Mouse (Mus musculus): ENCODE results near the gene Mrps35. TPM values are rescaled to one million over a fixed set of nuclear protein-coding genes. Genes with fewer than 3 reads are reported as not detected.
A peak's percentile ranks its signal among the peaks of the same experiment; 100 is the strongest.

Gene Mrps35
- polyA plus RNA-seq, 2 experiments: 33.4 to 104 TPM

DNA sequence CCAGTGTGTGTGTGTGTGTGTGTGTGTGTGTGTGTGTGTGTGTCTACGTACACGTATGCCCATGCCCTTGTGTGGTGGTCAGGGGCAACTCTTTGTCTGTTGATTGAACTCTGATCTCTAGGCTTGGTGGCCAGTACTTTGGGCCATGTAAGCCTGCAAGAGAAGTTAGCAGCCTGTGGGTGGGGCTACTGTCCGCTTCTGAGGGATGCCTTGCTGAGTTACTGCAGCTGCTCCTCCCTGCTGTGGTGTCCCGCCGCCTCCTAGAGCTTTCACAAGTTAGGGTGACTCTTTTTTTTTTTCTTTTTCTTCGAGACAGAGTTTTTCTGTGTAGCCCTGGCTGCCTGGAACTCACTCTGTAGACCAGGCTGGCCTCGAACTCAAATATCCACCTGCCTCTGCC, 16.8 kb downstream of the Mrps35 start:
- no peak overlapping the region for H3K4me2 ChIP-seq (replicated peaks; ENCODE audit: low read depth, low read length, severe bottlenecking)
- WGBS: 76% methylated on average over 7 of the region's 7 CpGs
- no peaks in the 10 kb centered on the region for H3K27me3 ChIP-seq (ENCODE audit: control insufficient read depth, insufficient read depth, low read length)
- peaks cover 7% of the 10 kb centered on the region; the same call in 1 of the 2 replicates for H3K4me1 ChIP-seq (ENCODE audit: control insufficient read depth, insufficient read depth, low read length)
- no peak for DNase-seq (ENCODE audit: low spot score)
- no peak overlapping the region for H3K9ac ChIP-seq (ENCODE audit: low read depth, low read length, severe bottlenecking)
- H3K27ac ChIP-seq (replicated peaks; ENCODE audit: low read depth, low read length): no peak overlapping the region
- H3K4me3 ChIP-seq (replicated peaks; ENCODE audit: low read length): no peak overlapping the region
- no peak for ATAC-seq (ENCODE audit: low FRiP score, low read depth)
- peaks cover 58% of the 10 kb centered on the region for H3K36me3 ChIP-seq (ENCODE audit: control insufficient read depth, insufficient read depth, low read length)
- no peak for TF ChIP-seq POLR2A (IDR thresholded peaks at IDR 0.05; ENCODE audit: borderline replicate concordance, extremely low read depth, insufficient read depth, insufficient read length)
- H3K9me3 ChIP-seq (ENCODE audit: control insufficient read depth, low read length): no peaks in the 10 kb centered on the region

DNA sequence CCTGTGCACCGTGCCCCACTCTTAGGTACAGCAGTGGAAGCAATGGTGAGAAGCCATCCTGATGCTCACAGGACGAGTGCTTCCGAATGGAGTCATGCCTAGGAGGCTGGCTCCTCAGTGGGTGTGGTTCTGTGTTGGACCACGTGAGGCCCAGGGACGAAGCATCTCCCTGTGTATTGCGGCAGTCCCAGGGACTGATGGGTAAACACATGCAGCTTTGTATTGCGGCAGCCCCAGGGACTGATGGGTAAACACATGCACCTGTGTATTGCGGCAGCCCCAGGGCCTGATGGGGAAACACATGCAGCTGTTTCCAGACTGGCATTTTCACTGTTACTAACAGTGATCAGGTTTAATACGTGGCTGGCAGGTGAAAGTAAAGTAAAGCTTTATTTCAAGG, 19.1 kb downstream of the Mrps35 start:
- Histone ChIP-seq H3K4me2 (replicated peaks; ENCODE audit: low read depth, low read length, severe bottlenecking) (no peak overlapping the region), H3K27me3 (ENCODE audit: control insufficient read depth, insufficient read depth, low read length) (no peaks in the 10 kb centered on the region), H3K9ac (ENCODE audit: low read depth, low read length, severe bottlenecking) (no peak overlapping the region), H3K36me3 (ENCODE audit: control insufficient read depth, insufficient read depth, low read length) (peaks cover 48% of the 10 kb centered on the region), H3K27ac (replicated peaks; ENCODE audit: low read depth, low read length) (no peak overlapping the region), H3K9me3 (ENCODE audit: control insufficient read depth, low read length) (no peaks in the 10 kb centered on the region), H3K4me3 (replicated peaks; ENCODE audit: low read length) (no peak overlapping the region), H3K4me1 (ENCODE audit: control insufficient read depth, insufficient read depth, low read length) (peaks cover 10% of the 10 kb centered on the region)
- no peak for TF ChIP-seq POLR2A (IDR thresholded peaks at IDR 0.05; ENCODE audit: borderline replicate concordance, extremely low read depth, insufficient read depth, insufficient read length)
- ATAC-seq (ENCODE audit: low FRiP score, low read depth) (no peak; the same call in 1 of the 2 replicates), DNase-seq (ENCODE audit: low spot score) (no peak)
- 55% methylated on average over 9 of the region's 9 CpGs for WGBS

DNA sequence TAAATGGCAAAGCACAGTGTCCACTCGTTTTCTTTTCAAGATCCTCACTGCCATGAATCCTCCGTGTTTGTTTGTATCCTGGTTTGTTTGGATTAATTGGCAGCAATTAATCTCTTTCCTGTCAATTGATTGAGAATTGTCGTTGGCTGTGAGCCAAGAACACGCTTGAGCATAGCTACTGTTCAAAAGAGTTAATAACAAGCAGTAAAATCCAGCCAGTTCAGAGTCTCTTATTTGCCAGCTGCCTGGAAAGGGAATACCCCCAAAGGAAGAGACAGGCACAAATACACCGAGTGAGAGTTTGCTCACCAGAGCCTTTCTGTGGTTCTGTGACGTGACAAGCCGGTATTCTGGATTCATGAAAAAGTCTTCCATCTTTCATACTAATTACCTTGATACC, 19.5 kb downstream of the Mrps35 start:
- 38% methylated on average over 7 of the region's 7 CpGs for WGBS
- no peak for TF ChIP-seq POLR2A (IDR thresholded peaks at IDR 0.05; ENCODE audit: borderline replicate concordance, extremely low read depth, insufficient read depth, insufficient read length)
- no peak overlapping the region for H3K4me2 ChIP-seq (replicated peaks; ENCODE audit: low read depth, low read length, severe bottlenecking)
- H3K27ac ChIP-seq (replicated peaks; ENCODE audit: low read depth, low read length): no peak overlapping the region
- no peaks in the 10 kb centered on the region for H3K27me3 ChIP-seq (ENCODE audit: control insufficient read depth, insufficient read depth, low read length)
- H3K9ac ChIP-seq (ENCODE audit: low read depth, low read length, severe bottlenecking): no peak overlapping the region
- H3K4me3 ChIP-seq (replicated peaks; ENCODE audit: low read length): no peak overlapping the region
- peak; percentile 6 for DNase-seq (ENCODE audit: low spot score)
- H3K4me1 ChIP-seq (ENCODE audit: control insufficient read depth, insufficient read depth, low read length): peaks cover 10% of the 10 kb centered on the region
- no peak; the same call in 1 of the 2 replicates for ATAC-seq (ENCODE audit: low FRiP score, low read depth)
- peaks cover 51% of the 10 kb centered on the region for H3K36me3 ChIP-seq (ENCODE audit: control insufficient read depth, insufficient read depth, low read length)
- no peaks in the 10 kb centered on the region for H3K9me3 ChIP-seq (ENCODE audit: control insufficient read depth, low read length)

DNA sequence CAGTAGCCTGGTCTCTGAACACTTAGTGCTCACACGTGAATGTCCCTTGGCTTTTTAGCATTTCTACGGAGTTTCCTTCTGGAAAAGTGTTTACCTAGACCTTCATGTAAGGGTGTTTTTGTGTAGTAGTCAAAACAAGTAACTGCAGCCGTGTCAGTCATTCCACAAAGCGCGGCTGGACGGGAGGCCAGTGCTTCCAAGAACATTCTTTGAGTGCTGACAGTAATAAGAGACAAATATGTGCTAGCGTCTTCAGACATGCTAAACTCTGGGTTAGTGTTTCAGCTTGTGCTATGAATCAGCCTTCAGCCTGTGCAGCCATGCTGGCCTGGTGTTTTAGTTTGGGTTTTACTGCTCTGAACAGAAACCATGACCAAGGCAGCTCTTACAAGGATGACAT, 20.1 kb downstream of the Mrps35 start:
- Histone ChIP-seq H3K4me3 (replicated peaks; ENCODE audit: low read length) (no peak overlapping the region), H3K36me3 (ENCODE audit: control insufficient read depth, insufficient read depth, low read length) (peaks cover 55% of the 10 kb centered on the region), H3K27ac (replicated peaks; ENCODE audit: low read depth, low read length) (no peak overlapping the region), H3K4me1 (ENCODE audit: control insufficient read depth, insufficient read depth, low read length) (peaks cover 10% of the 10 kb centered on the region), H3K9ac (ENCODE audit: low read depth, low read length, severe bottlenecking) (no peak overlapping the region), H3K9me3 (ENCODE audit: control insufficient read depth, low read length) (no peaks in the 10 kb centered on the region), H3K4me2 (replicated peaks; ENCODE audit: low read depth, low read length, severe bottlenecking) (no peak overlapping the region), H3K27me3 (ENCODE audit: control insufficient read depth, insufficient read depth, low read length) (no peaks in the 10 kb centered on the region)
- no peak for DNase-seq (ENCODE audit: low spot score)
- no peak for ATAC-seq (ENCODE audit: low FRiP score, low read depth)
- 65% methylated on average over 7 of the region's 7 CpGs for WGBS
- no peak for TF ChIP-seq POLR2A (IDR thresholded peaks at IDR 0.05; ENCODE audit: borderline replicate concordance, extremely low read depth, insufficient read depth, insufficient read length)

DNA sequence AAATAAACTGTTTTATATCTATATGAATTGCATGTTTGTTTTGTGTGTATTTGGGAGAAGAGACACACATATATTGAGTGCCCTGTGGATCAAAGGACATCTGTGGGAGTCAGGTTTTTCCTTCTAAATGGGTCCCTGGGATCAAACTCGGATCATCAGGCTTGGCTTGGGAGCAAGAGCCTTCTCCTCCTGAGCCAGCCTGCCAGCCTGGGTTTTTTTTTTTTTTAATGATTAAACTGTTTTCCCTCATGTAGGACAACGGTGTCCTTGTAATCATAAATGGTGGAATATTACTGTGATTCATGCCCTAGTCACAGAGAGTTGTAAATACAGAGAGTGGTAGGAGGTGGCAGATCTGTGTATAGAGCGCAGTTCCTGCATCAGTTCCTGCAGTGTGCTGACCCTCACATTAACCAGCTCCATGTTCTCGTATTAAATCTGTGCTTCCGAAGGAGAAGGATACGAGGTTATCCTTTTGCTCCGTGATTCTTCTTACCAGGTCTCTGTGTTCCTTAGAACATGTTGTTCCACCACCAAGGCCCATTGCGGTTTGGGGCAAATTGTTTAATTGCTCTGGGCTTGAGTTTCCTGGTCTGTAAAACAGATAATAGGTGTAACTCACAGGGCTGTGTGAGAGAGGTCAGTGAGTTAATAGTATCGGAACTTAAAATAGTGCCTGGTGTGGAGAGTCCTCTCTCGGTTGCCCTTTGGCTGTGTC, 21.8 kb downstream of the Mrps35 start:
- Histone ChIP-seq H3K27ac (replicated peaks; ENCODE audit: low read depth, low read length) (no peak overlapping the region), H3K4me3 (replicated peaks; ENCODE audit: low read length) (no peak overlapping the region), H3K36me3 (ENCODE audit: control insufficient read depth, insufficient read depth, low read length) (peaks cover 57% of the 10 kb centered on the region), H3K9me3 (ENCODE audit: control insufficient read depth, low read length) (no peaks in the 10 kb centered on the region), H3K9ac (ENCODE audit: low read depth, low read length, severe bottlenecking) (no peak overlapping the region), H3K27me3 (ENCODE audit: control insufficient read depth, insufficient read depth, low read length) (no peaks in the 10 kb centered on the region), H3K4me1 (ENCODE audit: control insufficient read depth, insufficient read depth, low read length) (peaks cover 10% of the 10 kb centered on the region), H3K4me2 (replicated peaks; ENCODE audit: low read depth, low read length, severe bottlenecking) (no peak overlapping the region)
- ATAC-seq (ENCODE audit: low FRiP score, low read depth): no peak
- no peak for TF ChIP-seq POLR2A (IDR thresholded peaks at IDR 0.05; ENCODE audit: borderline replicate concordance, extremely low read depth, insufficient read depth, insufficient read length)
- WGBS: 68% methylated on average over 10 of the region's 10 CpGs
- no peak for DNase-seq (ENCODE audit: low spot score)

Data from limb, embryonic 14.5 days (tissue).